Mouse (Mus musculus) kidney, adult 2 months (tissue): ENCODE data around the gene Cpb1.

ENCODE experiments used
- CTCF ChIP-seq: fragments of 200-500 bp; conservative IDR thresholded peaks from 2 replicates; pipeline ENCODE4 v1.5.1; 2011; ENCODE audit warnings: low read depth, mild to moderate bottlenecking, control low read depth, low read length, moderate library complexity, mixed read lengths; ENCODE audit not compliant: insufficient read depth, insufficient read length
- POLR2A ChIP-seq: fragments of 200-500 bp; IDR thresholded peaks from one replicate; pipeline ENCODE4 v1.6.1; 2011; ENCODE audit warnings: low read depth, low read length, control low read depth

DNA sequence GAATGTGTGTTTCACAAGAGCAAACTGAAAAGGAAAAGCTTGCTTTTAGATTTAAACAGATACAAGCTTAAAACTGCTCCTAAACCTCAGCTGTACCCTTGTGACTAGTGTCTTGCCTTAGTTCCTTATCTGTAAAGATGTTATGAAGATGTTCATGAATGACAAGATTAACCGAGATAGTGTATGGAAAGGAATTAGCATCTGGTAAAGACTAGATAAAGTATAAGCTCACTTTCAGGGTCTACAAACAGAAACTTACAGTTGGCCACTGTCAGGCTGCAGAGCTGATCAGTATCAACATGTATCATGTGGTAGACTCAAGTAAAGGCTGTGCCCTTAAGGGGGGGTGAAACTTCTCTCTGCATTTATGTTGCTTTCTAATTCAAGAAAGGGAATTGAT is 31.6 kb downstream of the Cpb1 start:
- TF ChIP-seq CTCF (no peak), POLR2A (no peak)
